Mouse (Mus musculus) limb, embryonic 13.5 days (tissue): ENCODE measurements around the gene Plxnc1. TPM values are rescaled to one million over a fixed set of nuclear protein-coding genes. Genes with fewer than 3 reads are reported as not detected.

Experiments used
- ATAC-seq: fragments of 200-750 bp; cut with Nextera tagmentation; 2 replicates; pipeline ENCODE4 v1.8.0; 2017; ENCODE audit warnings: low read depth, moderate number of reproducible peaks, moderate TSS enrichment; ENCODE audit not compliant: low FRiP score
- H3K27ac ChIP-seq: fragments of 300-500 bp; sonication (generic); 2 replicates; pipeline ENCODE4 v1.5.1; 2015; ENCODE audit warnings: inconsistent platforms, mild to moderate bottlenecking, moderate library complexity
- H3K27me3 ChIP-seq: fragments of 300-500 bp; sonication (generic); 2 replicates; pipeline ENCODE4 v1.6.1; 2015; ENCODE audit warnings: mild to moderate bottlenecking, inconsistent platforms
- H3K36me3 ChIP-seq: fragments of 300-500 bp; sonication (generic); 2 replicates; pipeline ENCODE4 v1.6.1; 2015; ENCODE audit warnings: inconsistent platforms, mild to moderate bottlenecking, moderate library complexity
- H3K4me1 ChIP-seq: fragments of 300-500 bp; sonication (generic); 2 replicates; pipeline ENCODE4 v1.6.1; 2015; ENCODE audit warnings: inconsistent platforms
- H3K4me2 ChIP-seq: fragments of 300-500 bp; sonication (generic); replicated peaks from 2 replicates; pipeline ENCODE4 v1.6.1; 2015; ENCODE audit warnings: inconsistent platforms, mild to moderate bottlenecking, moderate library complexity
- H3K4me3 ChIP-seq: fragments of 300-500 bp; sonication (generic); 2 replicates; pipeline ENCODE4 v1.5.1; 2015; ENCODE audit warnings: moderate library complexity, mild to moderate bottlenecking, inconsistent platforms
- H3K9ac ChIP-seq: fragments of 300-500 bp; sonication (generic); 2 replicates; pipeline ENCODE4 v1.6.1; 2015; ENCODE audit warnings: mild to moderate bottlenecking, inconsistent platforms
- H3K9me3 ChIP-seq: fragments of 300-500 bp; sonication (generic); 2 replicates; pipeline ENCODE4 v1.6.1; 2016; ENCODE audit warnings: inconsistent platforms
- WGBS: fragments of 180-500 bp; shearing (Covaris S2); methylation state at CpG from one replicate; pipeline ENCODE4 v1.1.7; 2015; 5-methylcytosine and 5-hydroxymethylcytosine counted together
- polyA plus RNA-seq: library from polyadenylated mRNA; unstranded; fragments of >200 nt; fragmentation: Nextera tagmentation; extraction: Ambion mirVana; gene quantifications from 2 replicates; pipeline ENCODE4 v1.2.1, GENCODE M21; 2015

The Plxnc1 gene
- polyA plus RNA-seq, 1 experiment from 2014 or later, result 2.7 TPM

- ATAC-seq, result no peak
- H3K27ac ChIP-seq, result no peak overlapping the region; the same call in 1 of the 2 replicates
- WGBS, result 68% methylated on average over 10 of the region's 10 CpGs
Measured at GRCm38 (mm10) chr10:94804029-94804908, 140.4 kb downstream of the Plxnc1 start.

GRCm38 (mm10) chr10:94800677-94801354, 143.8 kb downstream of the Plxnc1 start:
- Histone ChIP-seq H3K4me3 (no peak overlapping the region), H3K4me2 (no peak overlapping the region), H3K9ac (no peak overlapping the region), H3K27ac (no peak overlapping the region), H3K4me1 (peaks cover 8% of the 10 kb centered on the region), H3K27me3 (no peaks in the 10 kb centered on the region), H3K9me3 (no peaks in the 10 kb centered on the region), H3K36me3 (peaks cover 6% of the 10 kb centered on the region; the same call in 1 of the 2 replicates)
- WGBS, result 83% methylated on average over 7 of the region's 7 CpGs
- no peak for ATAC-seq

More at GRCm38 (mm10) chr10:94804029-94804908, 140.4 kb downstream of the Plxnc1 start:
- peaks cover 8% of the 10 kb centered on the region for H3K4me1 ChIP-seq
- no peaks in the 10 kb centered on the region for H3K9me3 ChIP-seq
- H3K9ac ChIP-seq, result no peak overlapping the region
- no peak overlapping the region for H3K4me2 ChIP-seq
- no peak overlapping the region for H3K4me3 ChIP-seq
- no peaks in the 10 kb centered on the region for H3K36me3 ChIP-seq
- H3K27me3 ChIP-seq, result no peaks in the 10 kb centered on the region

- no peak for ATAC-seq
- H3K4me1 ChIP-seq, result peaks cover 7% of the 10 kb centered on the region
- no peak overlapping the region for H3K4me3 ChIP-seq
- no peak overlapping the region for H3K9ac ChIP-seq
- 46% methylated on average over 2 of the region's 2 CpGs for WGBS
- H3K27me3 ChIP-seq, result no peaks in the 10 kb centered on the region
- H3K27ac ChIP-seq, result no peak overlapping the region
- H3K9me3 ChIP-seq, result no peaks in the 10 kb centered on the region
- peaks cover 11% of the 10 kb centered on the region for H3K36me3 ChIP-seq
- H3K4me2 ChIP-seq, result no peak overlapping the region
Measured at GRCm38 (mm10) chr10:94799485-94800239, 145.0 kb downstream of the Plxnc1 start.

GRCm38 (mm10) chr10:94798128-94798527, 146.5 kb downstream of the Plxnc1 start:
- Histone ChIP-seq H3K9ac (no peak overlapping the region), H3K27me3 (no peaks in the 10 kb centered on the region), H3K36me3 (peaks cover 14% of the 10 kb centered on the region), H3K27ac (no peak overlapping the region), H3K4me1 (no peaks in the 10 kb centered on the region), H3K4me2 (no peak overlapping the region), H3K9me3 (no peaks in the 10 kb centered on the region), H3K4me3 (no peak overlapping the region)
- no peak for ATAC-seq
- 69% methylated on average over 5 of the region's 5 CpGs for WGBS

- peaks cover 24% of the 10 kb centered on the region for H3K36me3 ChIP-seq
- no peak overlapping the region for H3K4me3 ChIP-seq
- no peaks in the 10 kb centered on the region for H3K9me3 ChIP-seq
- WGBS, result 83% methylated on average over 5 of the region's 5 CpGs
- H3K9ac ChIP-seq, result no peak overlapping the region
- H3K4me1 ChIP-seq, result no peaks in the 10 kb centered on the region
- H3K27ac ChIP-seq, result no peak overlapping the region
- ATAC-seq, result no peak
- no peak overlapping the region for H3K4me2 ChIP-seq
- H3K27me3 ChIP-seq, result no peaks in the 10 kb centered on the region
Measured at GRCm38 (mm10) chr10:94794666-94795244, 149.9 kb downstream of the Plxnc1 start.

GRCm38 (mm10) chr10:94793914-94794313, 150.7 kb downstream of the Plxnc1 start:
- ATAC-seq, result no peak
- Histone ChIP-seq H3K4me1 (no peaks in the 10 kb centered on the region), H3K4me3 (no peak overlapping the region), H3K27me3 (no peaks in the 10 kb centered on the region), H3K27ac (no peak overlapping the region), H3K4me2 (no peak overlapping the region), H3K9me3 (no peaks in the 10 kb centered on the region), H3K36me3 (peaks cover 31% of the 10 kb centered on the region), H3K9ac (no peak overlapping the region)
- WGBS, result 93% methylated on average over 3 of the region's 3 CpGs

GRCm38 (mm10) chr10:94789205-94789604, 155.4 kb downstream of the Plxnc1 start:
- no peak overlapping the region for H3K9ac ChIP-seq
- ATAC-seq, result no peak
- WGBS, result 80% methylated on average over 3 of the region's 3 CpGs
- H3K36me3 ChIP-seq, result peaks cover 25% of the 10 kb centered on the region
- no peaks in the 10 kb centered on the region for H3K27me3 ChIP-seq
- no peak overlapping the region for H3K4me3 ChIP-seq
- H3K9me3 ChIP-seq, result no peaks in the 10 kb centered on the region
- no peak overlapping the region for H3K4me2 ChIP-seq
- no peak overlapping the region for H3K27ac ChIP-seq
- no peaks in the 10 kb centered on the region for H3K4me1 ChIP-seq

GRCm38 (mm10) chr10:94780618-94781262, 163.9 kb downstream of the Plxnc1 start:
- Histone ChIP-seq H3K4me3 (no peak overlapping the region), H3K27ac (no peak overlapping the region), H3K9ac (no peak overlapping the region), H3K36me3 (peaks cover 14% of the 10 kb centered on the region), H3K4me2 (no peak overlapping the region), H3K9me3 (no peaks in the 10 kb centered on the region), H3K4me1 (no peaks in the 10 kb centered on the region), H3K27me3 (no peaks in the 10 kb centered on the region)
- no peak for ATAC-seq
- WGBS, result 85% methylated on average over 3 of the region's 3 CpGs

GRCm38 (mm10) chr10:94779319-94779718, 165.3 kb downstream of the Plxnc1 start:
- WGBS, result 94% methylated on average over 4 of the region's 4 CpGs
- H3K4me3 ChIP-seq, result no peak overlapping the region
- no peaks in the 10 kb centered on the region for H3K9me3 ChIP-seq
- no peak for ATAC-seq
- no peaks in the 10 kb centered on the region for H3K27me3 ChIP-seq
- H3K4me2 ChIP-seq, result no peak overlapping the region
- no peaks in the 10 kb centered on the region for H3K4me1 ChIP-seq
- peaks cover 14% of the 10 kb centered on the region for H3K36me3 ChIP-seq
- no peak overlapping the region for H3K27ac ChIP-seq
- H3K9ac ChIP-seq, result no peak overlapping the region

- H3K27me3 ChIP-seq, result no peaks in the 10 kb centered on the region
- no peak overlapping the region for H3K27ac ChIP-seq
- H3K4me1 ChIP-seq, result peaks cover 6% of the 10 kb centered on the region; the same call in 1 of the 2 replicates
- H3K4me2 ChIP-seq, result no peak overlapping the region
- WGBS, result 91% methylated on average over 3 of the region's 3 CpGs
- no peak overlapping the region for H3K9ac ChIP-seq
- no peak for ATAC-seq
- no peaks in the 10 kb centered on the region for H3K9me3 ChIP-seq
- peaks cover 14% of the 10 kb centered on the region for H3K36me3 ChIP-seq
- H3K4me3 ChIP-seq, result no peak overlapping the region
Measured at GRCm38 (mm10) chr10:94777576-94777975, 167.1 kb downstream of the Plxnc1 start.

- peaks cover 6% of the 10 kb centered on the region; the same call in 1 of the 2 replicates for H3K4me1 ChIP-seq
- WGBS, result 63% methylated on average over 3 of the region's 3 CpGs
- no peaks in the 10 kb centered on the region for H3K27me3 ChIP-seq
- no peak overlapping the region for H3K27ac ChIP-seq
- ATAC-seq, result no peak
- H3K9ac ChIP-seq, result no peak overlapping the region
- no peak overlapping the region for H3K4me3 ChIP-seq
- peaks cover 9% of the 10 kb centered on the region; the same call in 1 of the 2 replicates for H3K36me3 ChIP-seq
- no peaks in the 10 kb centered on the region for H3K9me3 ChIP-seq
- no peak overlapping the region for H3K4me2 ChIP-seq
Measured at GRCm38 (mm10) chr10:94771496-94771895, 173.1 kb downstream of the Plxnc1 start.
